Mouse (Mus musculus) lung, adult 2 months (tissue): ENCODE measurements around the gene Rassf3.

Source experiments
- CTCF ChIP-seq: fragments of 200-500 bp; IDR thresholded peaks from 2 replicates; pipeline ENCODE4 v1.5.1; 2011; ENCODE audit warnings: mild to moderate bottlenecking, low read length, control low read depth; ENCODE audit not compliant: insufficient read depth
- POLR2A ChIP-seq: fragments of 200-500 bp; IDR thresholded peaks from 2 replicates; pipeline ENCODE4 v1.6.1; 2011; ENCODE audit warnings: low read depth, mild to moderate bottlenecking, control low read depth, low read length, borderline replicate concordance; ENCODE audit errors: extremely low read depth

DNA sequence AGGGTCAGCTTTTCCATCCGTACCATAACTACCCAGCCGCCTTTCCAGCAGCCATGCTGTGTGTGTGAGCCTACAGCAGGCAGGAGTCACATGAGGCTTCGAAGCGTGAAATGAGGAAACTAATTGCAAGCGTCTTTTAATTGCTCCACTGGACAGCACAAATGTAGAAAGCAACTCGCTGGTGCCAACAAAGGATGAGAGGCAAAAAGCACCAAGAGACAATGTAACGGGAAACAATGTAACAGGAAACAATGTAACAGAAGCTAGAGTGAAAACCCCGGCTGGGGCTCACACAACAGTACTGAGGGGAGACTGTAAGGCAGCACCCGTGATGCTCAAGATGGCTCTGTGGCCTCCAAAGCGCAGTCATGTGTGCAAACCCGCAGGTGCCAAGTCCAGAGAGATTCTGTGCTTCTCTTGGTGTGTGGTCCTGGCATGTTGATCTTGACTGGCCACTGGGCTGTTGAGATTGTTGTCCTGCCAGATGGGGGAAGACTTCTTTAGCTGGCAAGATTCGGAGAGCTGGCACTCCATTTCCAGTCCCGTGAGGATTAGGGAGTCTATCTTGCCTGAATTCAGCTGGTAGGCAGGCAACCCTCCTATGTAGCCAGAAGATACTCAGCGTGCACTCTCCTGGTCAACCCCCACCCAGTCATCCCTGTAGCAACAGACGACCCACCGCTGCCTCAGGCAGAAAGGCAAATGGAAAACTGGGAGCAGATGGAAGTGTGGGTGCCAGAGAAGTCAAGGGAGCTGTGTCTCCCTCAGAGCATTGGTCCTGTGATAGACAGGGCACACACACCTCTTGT, 52.4 kb downstream of the Rassf3 start:
- no peak for TF ChIP-seq POLR2A
- no peak for TF ChIP-seq CTCF
